Mouse (Mus musculus) embryonic fibroblast, embryonic 13.5 days (primary cell): ENCODE measurements around the gene Syde1.

Experiments used
- CTCF ChIP-seq: IDR thresholded peaks from 2 replicates; pipeline ENCODE4 v1.5.1; 2011; ENCODE audit warnings: mild to moderate bottlenecking, control low read depth, low read length, moderate library complexity, borderline replicate concordance; ENCODE audit not compliant: insufficient read depth
- POLR2A ChIP-seq: IDR thresholded peaks from 2 replicates; pipeline ENCODE4 v1.6.1; 2011; ENCODE audit warnings: low read depth, mild to moderate bottlenecking, control low read depth, low read length, moderate library complexity

GRCm38 (mm10) chr10:78574250-78575104 lies 17.3 kb downstream of the Syde1 start, which contains the start of gene Ilvbl:
- TF ChIP-seq CTCF (no peak), POLR2A (peak; percentile 73)
